8 mouse cellular contexts compared by ENCODE assay signal in the genomic region with DNA sequence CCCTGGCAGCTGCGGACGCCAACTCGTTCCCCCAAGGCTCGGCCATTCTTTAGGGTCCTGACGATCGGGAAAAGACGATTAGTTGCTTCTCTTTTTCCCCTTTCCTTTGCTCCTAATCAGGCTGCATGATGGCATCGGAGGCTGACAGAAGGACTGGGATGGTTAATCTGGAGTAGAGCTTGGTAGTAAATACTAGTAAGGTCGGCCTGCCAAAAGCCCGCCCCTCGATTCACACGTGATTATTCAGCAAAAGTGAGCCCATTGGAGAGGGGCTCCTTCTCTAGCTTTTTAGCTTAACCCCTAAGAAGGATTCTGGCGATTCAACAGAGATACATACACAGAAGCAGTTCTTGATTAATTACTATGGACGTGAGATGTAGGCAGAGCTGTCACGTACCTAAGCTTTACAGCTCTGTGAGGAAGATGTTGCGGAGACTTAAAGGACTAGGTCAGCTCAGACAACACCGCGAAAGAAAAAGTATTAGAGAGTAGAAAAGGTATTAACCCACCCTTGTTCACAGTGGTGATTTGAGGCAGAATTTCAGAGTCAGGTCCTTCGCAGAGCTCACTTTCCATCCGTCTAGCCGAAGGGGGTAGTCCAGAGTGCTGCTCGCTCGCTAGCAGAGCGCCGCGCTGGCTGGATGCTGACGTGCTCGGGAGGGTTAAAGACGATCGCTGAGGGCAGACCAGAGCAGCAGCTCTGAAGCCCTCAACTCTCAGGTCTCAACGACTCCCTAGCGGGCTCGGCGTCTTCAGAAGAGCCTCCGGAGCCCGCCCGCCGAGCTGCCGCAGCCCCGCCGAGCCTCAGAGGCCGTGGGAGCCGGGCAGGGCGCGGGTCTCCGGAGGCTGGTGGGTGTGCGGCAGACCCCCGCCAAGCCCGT. TPM values are rescaled to one million over a fixed set of nuclear protein-coding genes. Genes with fewer than 3 reads are reported as not detected.
DNase-seq lines count a peak whose midpoint lies in the region; ATAC-seq and TF ChIP-seq lines count a peak whose summit lies in the region.

No protein-coding gene starts in this region.

- no peak for TF ChIP-seq EP300 in ES-Bruce4 (IDR thresholded peaks at IDR 0.05; ENCODE audit: insufficient read depth, low read depth, low read length)

- H3K4me3 ChIP-seq in ES-Bruce4 (ENCODE audit: low read depth, low read length), result peak overlapping the region; percentile 72
- H3K4me3 ChIP-seq in bone marrow macrophage, adult 2 months (ENCODE audit: insufficient read depth, low read length), result peak overlapping the region; percentile 87
- peak overlapping the region; percentile 100 for H3K4me3 ChIP-seq in erythroblast, embryonic 14.5 days (replicated peaks)
- H3K4me3 ChIP-seq in heart, embryonic 15.5 days, result peak overlapping the region; percentile 86
- peak overlapping the region; percentile 79 for H3K4me3 ChIP-seq in lung, embryonic 16.5 days (ENCODE audit: low read length)

- ATAC-seq in heart, embryonic 15.5 days (replicated peaks; ENCODE audit: insufficient number of reproducible peaks, insufficient read depth, low FRiP score, low read depth), result peak; percentile 49; the same call in 1 of the 2 replicates
- peak; percentile 46 for ATAC-seq in lung, embryonic 16.5 days (ENCODE audit: low read depth)

- peaks cover 16% of the 10 kb centered on the region for H3K27me3 ChIP-seq in ES-Bruce4 (ENCODE audit: control insufficient read depth, insufficient read depth, low read length, poor library complexity, severe bottlenecking)
- H3K27me3 ChIP-seq in erythroblast, embryonic 14.5 days (ENCODE audit: control insufficient read depth), result peaks cover 53% of the 10 kb centered on the region
- peaks cover 17% of the 10 kb centered on the region for H3K27me3 ChIP-seq in heart, embryonic 15.5 days
- H3K27me3 ChIP-seq in lung, embryonic 16.5 days (ENCODE audit: control insufficient read depth, insufficient read depth, low read depth, low read length), result peaks cover 16% of the 10 kb centered on the region

- H3K27ac ChIP-seq in ES-Bruce4 (ENCODE audit: insufficient read depth, low read length), result no peak overlapping the region
- H3K27ac ChIP-seq in bone marrow macrophage, adult 2 months (ENCODE audit: insufficient read depth, low read depth, low read length), result peak overlapping the region; percentile 86
- peak overlapping the region; percentile 99 for H3K27ac ChIP-seq in heart, embryonic 15.5 days
- H3K27ac ChIP-seq in lung, embryonic 16.5 days (ENCODE audit: low read length), result peak overlapping the region; percentile 87

- under 1% methylated on average over 49 of the region's 49 CpGs for WGBS in heart, embryonic 15.5 days
- WGBS in lung, embryonic 16.5 days, result 0% methylated on average over 45 of the region's 49 CpGs

- peaks cover 8% of the 10 kb centered on the region for H3K9me3 ChIP-seq in ES-Bruce4 (replicated peaks; ENCODE audit: control insufficient read depth, insufficient read depth, low read length, poor library complexity, severe bottlenecking)
- H3K9me3 ChIP-seq in erythroblast, embryonic 14.5 days (ENCODE audit: control insufficient read depth, low read length), result peaks cover 3% of the 10 kb centered on the region
- no peaks in the 10 kb centered on the region for H3K9me3 ChIP-seq in heart, embryonic 15.5 days (replicated peaks)
- no peaks in the 10 kb centered on the region for H3K9me3 ChIP-seq in lung, embryonic 16.5 days (ENCODE audit: control insufficient read depth, low read length)

- TF ChIP-seq POLR2A in ES-Bruce4 (IDR thresholded peaks at IDR 0.05; ENCODE audit: insufficient read depth, low read length), result no peak
- no peak for TF ChIP-seq POLR2A in bone marrow macrophage, adult 2 months (IDR thresholded peaks at IDR 0.05; ENCODE audit: borderline replicate concordance, low read depth, low read length)

- peak; percentile 81 for DNase-seq in kidney, postnatal 10 days
- peak; percentile 58 for DNase-seq in ovary, adult 18-20 months (ENCODE audit: low spot score)
- DNase-seq in thymus, postnatal 25 days, result peak; percentile 63

- H3K4me1 ChIP-seq in ES-Bruce4 (ENCODE audit: control insufficient read depth, insufficient read depth, low read length), result no peaks in the 10 kb centered on the region
- H3K4me1 ChIP-seq in bone marrow macrophage, adult 2 months (ENCODE audit: control insufficient read depth, insufficient read depth, low read length), result peaks cover 7% of the 10 kb centered on the region
- H3K4me1 ChIP-seq in erythroblast, embryonic 14.5 days (ENCODE audit: control insufficient read depth), result peaks cover 36% of the 10 kb centered on the region
- H3K4me1 ChIP-seq in heart, embryonic 15.5 days (replicated peaks), result peaks cover 11% of the 10 kb centered on the region
- peaks cover 10% of the 10 kb centered on the region for H3K4me1 ChIP-seq in lung, embryonic 16.5 days (replicated peaks; ENCODE audit: control insufficient read depth, insufficient read depth, low read length)

- H3K4me2 ChIP-seq in heart, embryonic 15.5 days, result peak overlapping the region; percentile 93
- peak overlapping the region; percentile 72 for H3K4me2 ChIP-seq in lung, embryonic 16.5 days (ENCODE audit: low read depth, low read length)

- H3K36me3 ChIP-seq in ES-Bruce4 (ENCODE audit: control insufficient read depth, insufficient read depth, low read length, poor library complexity, severe bottlenecking), result no peaks in the 10 kb centered on the region
- peaks cover 31% of the 10 kb centered on the region for H3K36me3 ChIP-seq in erythroblast, embryonic 14.5 days (ENCODE audit: control insufficient read depth)
- H3K36me3 ChIP-seq in heart, embryonic 15.5 days, result no peaks in the 10 kb centered on the region
- no peaks in the 10 kb centered on the region for H3K36me3 ChIP-seq in lung, embryonic 16.5 days (ENCODE audit: control insufficient read depth, insufficient read depth, low read length)

- no peak for TF ChIP-seq CTCF in ES-Bruce4 (IDR thresholded peaks at IDR 0.05; ENCODE audit: low read depth, low read length)
- no peak for TF ChIP-seq CTCF in bone marrow macrophage, adult 2 months (IDR thresholded peaks at IDR 0.05; ENCODE audit: low read depth, low read length)

- peak overlapping the region; percentile 38 for H3K9ac ChIP-seq in ES-Bruce4 (ENCODE audit: low read depth, poor library complexity, severe bottlenecking)
- peak overlapping the region; percentile 99 for H3K9ac ChIP-seq in heart, embryonic 15.5 days
- peak overlapping the region; percentile 79 for H3K9ac ChIP-seq in lung, embryonic 16.5 days (ENCODE audit: low read length)

RNA-seq across cellular contexts. Expression of a gene that starts 1.6 kb away (rescaled TPM):
- polyA plus RNA-seq in ES-Bruce4 (2011; ENCODE audit: insufficient read depth, insufficient read length, low read depth, missing spikeins), result 1.1 and 1.9 TPM in 2 replicates
- polyA plus RNA-seq in bone marrow macrophage, adult 2 months (2012; ENCODE audit: insufficient read depth, insufficient read length, missing spikeins), result 63.5 and 73.9 TPM in 2 replicates
- 16.3 and 18.3 TPM in 2 replicates for polyA plus RNA-seq in erythroblast, embryonic 14.5 days (2012)
- polyA plus RNA-seq in heart, embryonic 15.5 days (2015; fragmentation: Nextera tagmentation; extraction: Ambion mirVana), result 17.1 and 17.5 TPM in 2 replicates
- polyA plus RNA-seq in lung, embryonic 16.5 days (2015; fragmentation: Nextera tagmentation; extraction: Ambion mirVana), result 15.6 and 16.0 TPM in 2 replicates

RNA-seq across cellular contexts. Expression of a gene that starts 11.0 kb away (rescaled TPM):
- 88.3 and 89.1 TPM in 2 replicates for polyA plus RNA-seq in ES-Bruce4 (2011; ENCODE audit: insufficient read depth, insufficient read length, low read depth, missing spikeins)
- 18.7 and 22.3 TPM in 2 replicates for polyA plus RNA-seq in bone marrow macrophage, adult 2 months (2012; ENCODE audit: insufficient read depth, insufficient read length, missing spikeins)
- polyA plus RNA-seq in erythroblast, embryonic 14.5 days (2012), result 0.77 and 0.90 TPM in 2 replicates
- 19.3 TPM in 2 replicates for polyA plus RNA-seq in heart, embryonic 15.5 days (2015; fragmentation: Nextera tagmentation; extraction: Ambion mirVana)
- 17.5 and 20.9 TPM in 2 replicates for polyA plus RNA-seq in lung, embryonic 16.5 days (2015; fragmentation: Nextera tagmentation; extraction: Ambion mirVana)

Comparison
In these comparisons a context has a peak if more than half of its experiments do, and no peak if none do; other contexts are left out.
1. H3K9ac ChIP-seq: peak in every context shown above with its lines; median percentile 99 in heart, embryonic 15.5 days; 79 in lung, embryonic 16.5 days; 38 in ES-Bruce4.